Mouse (Mus musculus) lung, embryonic 14.5 days (tissue): ENCODE results near the gene Tas2r126. TPM values are rescaled to one million over a fixed set of nuclear protein-coding genes. Genes with fewer than 3 reads are reported as not detected.

ENCODE experiments used
- ATAC-seq: fragments of 200-750 bp; cut with Nextera tagmentation; 2 replicates; pipeline ENCODE4 v1.8.0; 2017; ENCODE audit warnings: mild to moderate bottlenecking, moderate TSS enrichment, moderate library complexity; ENCODE audit not compliant: insufficient read depth
- DNase-seq: peaks from one replicate; pipeline ENCODE4 v3.0.0-alpha.2; 2015
- H3K27ac ChIP-seq: fragments of 300-500 bp; sonication (generic); 2 replicates; pipeline ENCODE4 v1.5.1; 2014; ENCODE audit warnings: low read depth, mild to moderate bottlenecking, moderate library complexity
- H3K27me3 ChIP-seq: fragments of 300-500 bp; sonication (generic); 2 replicates; pipeline ENCODE4 v1.6.1; 2014; ENCODE audit warnings: low read length, control low read depth; ENCODE audit not compliant: insufficient read depth
- H3K36me3 ChIP-seq: fragments of 300-500 bp; sonication (generic); 2 replicates; pipeline ENCODE4 v1.6.1; 2014; ENCODE audit warnings: control low read depth; ENCODE audit not compliant: insufficient read depth
- H3K4me1 ChIP-seq: fragments of 300-500 bp; sonication (generic); 2 replicates; pipeline ENCODE4 v1.6.1; 2014; ENCODE audit warnings: antibody characterized with exemption, control low read depth; ENCODE audit not compliant: insufficient read depth
- H3K4me2 ChIP-seq: fragments of 300-500 bp; sonication (generic); 2 replicates; pipeline ENCODE4 v1.6.1; 2014; ENCODE audit warnings: mild to moderate bottlenecking
- H3K4me3 ChIP-seq: fragments of 300-500 bp; sonication (generic); 2 replicates; pipeline ENCODE4 v1.5.1; 2014; ENCODE audit warnings: low read depth, low read length
- H3K9ac ChIP-seq: fragments of 300-500 bp; sonication (generic); 2 replicates; pipeline ENCODE4 v1.6.1; 2014
- H3K9me3 ChIP-seq: fragments of 300-500 bp; sonication (generic); 2 replicates; pipeline ENCODE4 v1.6.1; 2016; ENCODE audit warnings: low read depth, low read length, control low read depth
- CTCF ChIP-seq: IDR thresholded peaks from 2 replicates; pipeline ENCODE4 v1.5.1; 2016; ENCODE audit warnings: antibody characterized with exemption, low read depth
- WGBS: fragments of 180-500 bp; shearing (Covaris S2); extraction: QIAGEN DNeasy Blood & Tissue Kit; methylation state at CpG from one replicate; pipeline ENCODE4 v1.1.7; 2014; 5-methylcytosine and 5-hydroxymethylcytosine counted together
- polyA plus RNA-seq: library from polyadenylated mRNA; unstranded; fragments of >200 nt; fragmentation: Nextera tagmentation; extraction: Ambion mirVana; gene quantifications from 2 replicates; pipeline ENCODE4 v1.2.1, GENCODE M21; 2014

Gene Tas2r126
- polyA plus RNA-seq, 1 experiment from 2014 or later: not detected

- no peak within 1 kb of the TSS for H3K27ac ChIP-seq
- no peak within 1 kb of the TSS for H3K4me2 ChIP-seq
- H3K4me1 ChIP-seq: 0 out of 2 replicates have a peak, but pooled peaks cover 7% of the 10 kb centered on the region
- H3K27me3 ChIP-seq: no peaks in the 10 kb centered on the region
- DNase-seq (no peak), ATAC-seq (no peak)
- no peaks in the 10 kb centered on the region for H3K9me3 ChIP-seq
- no peak for TF ChIP-seq CTCF
- WGBS: 82% methylated on average over 1 of the region's 1 CpGs
- no peak within 1 kb of the TSS for H3K9ac ChIP-seq
- no peaks in the 10 kb centered on the region for H3K36me3 ChIP-seq
- no peak within 1 kb of the TSS for H3K4me3 ChIP-seq
Measured at GRCm38 (mm10) chr6:42399938-42400337, 34.4 kb upstream of the Tas2r126 start, which contains the start of gene Tas2r143. Gene Tas2r143, plus strand, starts transcription at chr6:42400238.

- no peak within 1 kb of the TSS for H3K4me3 ChIP-seq
- H3K36me3 ChIP-seq: no peaks in the 10 kb centered on the region
- H3K9ac ChIP-seq: no peak within 1 kb of the TSS
- H3K9me3 ChIP-seq: no peaks in the 10 kb centered on the region
- DNase-seq (no peak), ATAC-seq (no peak)
- no peak within 1 kb of the TSS for H3K27ac ChIP-seq
- no peaks in the 10 kb centered on the region for H3K4me1 ChIP-seq
- H3K4me2 ChIP-seq: no peak within 1 kb of the TSS
- H3K27me3 ChIP-seq: no peaks in the 10 kb centered on the region
- 53% methylated on average over 2 of the region's 2 CpGs for WGBS
- TF ChIP-seq CTCF: no peak
Measured at GRCm38 (mm10) chr6:42405134-42405533, 29.2 kb upstream of the Tas2r126 start, which contains the start of gene Tas2r135. Gene Tas2r135, plus strand, starts transcription at chr6:42405434.

- H3K9me3 ChIP-seq: no peaks in the 10 kb centered on the region
- H3K36me3 ChIP-seq: no peaks in the 10 kb centered on the region
- TF ChIP-seq CTCF: no peak
- H3K27ac ChIP-seq: no peak overlapping the region
- H3K4me1 ChIP-seq: no peaks in the 10 kb centered on the region
- no peak for DNase-seq
- H3K4me3 ChIP-seq: no peak overlapping the region
- H3K9ac ChIP-seq: no peak overlapping the region
- no peaks in the 10 kb centered on the region for H3K27me3 ChIP-seq
- no peak for ATAC-seq
- 88% methylated on average over 2 of the region's 2 CpGs for WGBS
- H3K4me2 ChIP-seq: no peak overlapping the region
Measured at GRCm38 (mm10) chr6:42419443-42419842, 14.9 kb upstream of the Tas2r126 start.

GRCm38 (mm10) chr6:42421439-42421838 lies 12.9 kb upstream of the Tas2r126 start:
- H3K4me3 ChIP-seq: no peak overlapping the region
- no peak overlapping the region for H3K9ac ChIP-seq
- no peak overlapping the region for H3K27ac ChIP-seq
- no peak for DNase-seq
- no peaks in the 10 kb centered on the region for H3K4me1 ChIP-seq
- TF ChIP-seq CTCF: no peak
- no peaks in the 10 kb centered on the region for H3K36me3 ChIP-seq
- H3K27me3 ChIP-seq: no peaks in the 10 kb centered on the region
- WGBS: 85% methylated on average over 2 of the region's 2 CpGs
- no peak for ATAC-seq
- no peaks in the 10 kb centered on the region for H3K9me3 ChIP-seq
- H3K4me2 ChIP-seq: no peak overlapping the region

GRCm38 (mm10) chr6:42424472-42424871 lies 9.9 kb upstream of the Tas2r126 start:
- Histone ChIP-seq H3K36me3 (no peaks in the 10 kb centered on the region), H3K9me3 (no peaks in the 10 kb centered on the region), H3K27me3 (no peaks in the 10 kb centered on the region), H3K9ac (no peak overlapping the region), H3K4me3 (no peak overlapping the region), H3K4me1 (no peaks in the 10 kb centered on the region), H3K27ac (no peak overlapping the region), H3K4me2 (no peak overlapping the region)
- DNase-seq: no peak
- 89% methylated on average over 3 of the region's 3 CpGs for WGBS
- no peak for ATAC-seq
- no peak for TF ChIP-seq CTCF

- H3K9me3 ChIP-seq: no peaks in the 10 kb centered on the region
- H3K27ac ChIP-seq: no peak overlapping the region
- no peaks in the 10 kb centered on the region for H3K27me3 ChIP-seq
- H3K4me3 ChIP-seq: no peak overlapping the region
- H3K36me3 ChIP-seq: no peaks in the 10 kb centered on the region
- DNase-seq: no peak
- H3K4me2 ChIP-seq: no peak overlapping the region
- no peak for TF ChIP-seq CTCF
- H3K4me1 ChIP-seq: no peaks in the 10 kb centered on the region
- 80% methylated on average over 4 of the region's 4 CpGs for WGBS
- H3K9ac ChIP-seq: no peak overlapping the region
- ATAC-seq: no peak
Measured at GRCm38 (mm10) chr6:42426337-42426736, 8.0 kb upstream of the Tas2r126 start.

- DNase-seq (peak; percentile 47), ATAC-seq (no peak)
- Histone ChIP-seq H3K9me3 (no peaks in the 10 kb centered on the region), H3K4me1 (no peaks in the 10 kb centered on the region), H3K36me3 (no peaks in the 10 kb centered on the region), H3K4me3 (no peak overlapping the region), H3K27me3 (no peaks in the 10 kb centered on the region), H3K9ac (no peak overlapping the region), H3K27ac (no peak overlapping the region), H3K4me2 (no peak overlapping the region)
- TF ChIP-seq CTCF: peak; percentile 39; the same call in 1 of the 2 replicates
- WGBS: 50% methylated on average over 2 of the region's 2 CpGs
Measured at GRCm38 (mm10) chr6:42433554-42433953, 781 bp upstream of the Tas2r126 start.

- DNase-seq (no peak), ATAC-seq (no peak)
- H3K36me3 ChIP-seq: no peaks in the 10 kb centered on the region
- no peaks in the 10 kb centered on the region for H3K27me3 ChIP-seq
- no peaks in the 10 kb centered on the region for H3K9me3 ChIP-seq
- no peak overlapping the region for H3K4me2 ChIP-seq
- no peak overlapping the region for H3K9ac ChIP-seq
- no peaks in the 10 kb centered on the region for H3K4me1 ChIP-seq
- no peak overlapping the region for H3K4me3 ChIP-seq
- TF ChIP-seq CTCF: no peak
- H3K27ac ChIP-seq: no peak overlapping the region
- WGBS: 67% methylated on average over 2 of the region's 2 CpGs
Measured at GRCm38 (mm10) chr6:42435490-42435889, 1.2 kb downstream of the Tas2r126 start.
